Mouse (Mus musculus) CH12F3 (cell line): ENCODE results near the gene Hist1h2bk.

Experiments used
- in situ Hi-C: fragments of 300-500 bp; cut with MboI; formaldehyde crosslinking; loops from 2 replicates; pipeline ENCODE4 v1.14.3; 2020; ENCODE audit warnings: low sequenced_read_pairs

Hist1h2bk gene

GRCm38 (mm10) chr13:22009642-22010041, 26.0 kb upstream of the Hist1h2bk start, which contains the start of gene Prss16:
TSS of gene Prss16 (minus strand) at chr13:22009742.
- in situ Hi-C loops = loop anchor here (25.0 kb wide), 2 partner anchors 147 to 1428 kb away; no protein-coding TSS in a partner anchor

GRCm38 (mm10) chr13:22013716-22014115, 22.0 kb upstream of the Hist1h2bk start:
- in situ Hi-C loops = loop anchor here (25.0 kb wide), 2 partner anchors 151 to 1424 kb away; no protein-coding TSS in a partner anchor

GRCm38 (mm10) chr13:22014411-22014845, 21.2 kb upstream of the Hist1h2bk start:
- in situ Hi-C loops = loop anchor here (25.0 kb wide), 2 partner anchors 152 to 1423 kb away; no protein-coding TSS in a partner anchor

- in situ Hi-C loops = loop anchor here (25.0 kb wide), 2 partner anchors 153 to 1422 kb away; no protein-coding TSS in a partner anchor
These were observed 19.9 kb upstream of the Hist1h2bk start for GRCm38 (mm10) chr13:22015479-22016450.

- in situ Hi-C loops = loop anchor here (10.0 to 25.0 kb wide), 3 partner anchors 95 to 1417 kb away; no protein-coding TSS in a partner anchor
These were observed 15.5 kb upstream of the Hist1h2bk start for GRCm38 (mm10) chr13:22019934-22020835.

- in situ Hi-C loops = loop anchor here (10.0 to 25.0 kb wide), 3 partner anchors 96 to 1416 kb away; no protein-coding TSS in a partner anchor
These were observed 14.8 kb upstream of the Hist1h2bk start for GRCm38 (mm10) chr13:22020901-22021339.

- in situ Hi-C loops = loop anchor here (10.0 to 25.0 kb wide), 3 partner anchors 97 to 1416 kb away; no protein-coding TSS in a partner anchor
These were observed 14.1 kb upstream of the Hist1h2bk start for GRCm38 (mm10) chr13:22021581-22021980.

- in situ Hi-C loops = loop anchor here (10.0 to 25.0 kb wide), 3 partner anchors 97 to 1415 kb away; no protein-coding TSS in a partner anchor
These were observed 13.4 kb upstream of the Hist1h2bk start for GRCm38 (mm10) chr13:22022241-22022640.

- in situ Hi-C loops = loop anchor here (10.0 to 25.0 kb wide), 2 partner anchors 102 to 1736 kb away; partner anchors contain the start of genes Hist1h1a, Hist1h2ab, Hist1h3a and Hist1h3b
These were observed 9.3 kb upstream of the Hist1h2bk start for GRCm38 (mm10) chr13:22026058-22027031.

GRCm38 (mm10) chr13:22028673-22029460, 6.8 kb upstream of the Hist1h2bk start:
- in situ Hi-C loops = loop anchor here (10.0 to 25.0 kb wide), 2 partner anchors 104 to 1733 kb away; partner anchors contain the start of genes Hist1h1a, Hist1h2ab, Hist1h3a and Hist1h3b

- in situ Hi-C loops = loop anchor here (10.0 to 25.0 kb wide), 4 partner anchors 105 to 1732 kb away; partner anchors contain the start of genes Hist1h1a, Hist1h2ab, Hist1h2ai and Hist1h2bl
These were observed 5.7 kb upstream of the Hist1h2bk start for GRCm38 (mm10) chr13:22029928-22030327.

- in situ Hi-C loops = loop anchor here (10.0 to 25.0 kb wide), 3 partner anchors 316 to 1732 kb away; partner anchors contain the start of genes Hist1h1a, Hist1h2ab, Hist1h2ai and Hist1h2bl
These were observed 5.2 kb upstream of the Hist1h2bk start for GRCm38 (mm10) chr13:22030493-22030892.

GRCm38 (mm10) chr13:22033741-22034442, 1.8 kb upstream of the Hist1h2bk start:
- in situ Hi-C loops = loop anchor here (10.0 to 25.0 kb wide), 3 partner anchors 319 to 1728 kb away; partner anchors contain the start of genes Hist1h1a, Hist1h2ab, Hist1h2ai and Hist1h2bl

- in situ Hi-C loops = loop anchor here (10.0 to 25.0 kb wide), 3 partner anchors 320 to 1728 kb away; partner anchors contain the start of genes Hist1h1a, Hist1h2ab, Hist1h2ai and Hist1h2bl
These were observed 1.0 kb upstream of the Hist1h2bk start for GRCm38 (mm10) chr13:22034443-22035266.

- in situ Hi-C loops = loop anchor here (10.0 to 25.0 kb wide), 3 partner anchors 322 to 1726 kb away; partner anchors contain the start of genes Hist1h1a, Hist1h2ab, Hist1h2ai and Hist1h2bl
These were observed 683 bp downstream of the Hist1h2bk start for GRCm38 (mm10) chr13:22036149-22036956.
